Mouse (Mus musculus) E14TG2a.4 (cell line): Measurements from ENCODE around the gene Eno1.

Source experiments
- CTCF ChIP-seq: conservative IDR thresholded peaks from 2 replicates; pipeline ENCODE4 v1.5.1; 2014; ENCODE audit warnings: low read length
- NANOG ChIP-seq: IDR thresholded peaks from 2 replicates; pipeline ENCODE4 v1.6.1; 2014; ENCODE audit warnings: borderline replicate concordance, low read length, mixed read lengths
- POU5F1 ChIP-seq: IDR thresholded peaks from 2 replicates; pipeline ENCODE4 v1.6.1; 2014; ENCODE audit warnings: low read length, borderline replicate concordance

DNA sequence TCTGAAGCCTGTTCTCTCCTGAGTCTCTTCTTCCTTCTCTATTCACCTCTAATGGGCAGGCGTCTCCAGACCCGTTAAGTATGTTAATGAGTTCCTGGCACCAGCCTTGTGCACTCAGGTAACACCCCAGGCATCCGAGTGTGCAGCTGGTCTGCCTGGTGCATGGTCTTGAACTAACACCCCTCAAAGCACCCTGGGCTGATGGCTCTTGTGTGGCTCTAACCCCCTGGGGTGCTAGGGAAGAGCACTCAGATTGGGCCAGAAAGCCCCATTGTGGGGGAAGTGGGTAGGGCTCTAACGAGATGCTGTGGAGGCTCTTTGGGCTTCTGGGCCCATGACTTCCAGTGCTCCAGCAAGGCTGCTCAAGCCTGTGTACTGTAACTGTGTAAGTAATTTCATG, 5.2 kb downstream of the Eno1 start:
- no peak for TF ChIP-seq CTCF
- no peak for TF ChIP-seq POU5F1
- TF ChIP-seq NANOG, result peak; percentile 5; the same call in 1 of the 2 replicates
